Mouse (Mus musculus) gastrocnemius, postnatal 10 days (tissue): ENCODE results near the gene Tanc2. TPM values are rescaled to one million over a fixed set of nuclear protein-coding genes. Genes with fewer than 3 reads are reported as not detected.

ENCODE experiments used
- DNase-seq: peaks from one replicate; pipeline ENCODE4 v3.0.0; 2021; ENCODE audit warnings: mixed read lengths
- total RNA-seq, 2 experiments: library from RNA; stranded (reverse); gene quantifications; 2 replicates each; pipeline ENCODE4 v1.2.3; 2021

Gene Tanc2
- total RNA-seq, 2 experiments from 2014 or later, result 31.7 to 38.8 TPM

GRCm38 (mm10) chr11:105922769-105923663 lies 333.2 kb downstream of the Tanc2 start:
- no peak for DNase-seq

DNA sequence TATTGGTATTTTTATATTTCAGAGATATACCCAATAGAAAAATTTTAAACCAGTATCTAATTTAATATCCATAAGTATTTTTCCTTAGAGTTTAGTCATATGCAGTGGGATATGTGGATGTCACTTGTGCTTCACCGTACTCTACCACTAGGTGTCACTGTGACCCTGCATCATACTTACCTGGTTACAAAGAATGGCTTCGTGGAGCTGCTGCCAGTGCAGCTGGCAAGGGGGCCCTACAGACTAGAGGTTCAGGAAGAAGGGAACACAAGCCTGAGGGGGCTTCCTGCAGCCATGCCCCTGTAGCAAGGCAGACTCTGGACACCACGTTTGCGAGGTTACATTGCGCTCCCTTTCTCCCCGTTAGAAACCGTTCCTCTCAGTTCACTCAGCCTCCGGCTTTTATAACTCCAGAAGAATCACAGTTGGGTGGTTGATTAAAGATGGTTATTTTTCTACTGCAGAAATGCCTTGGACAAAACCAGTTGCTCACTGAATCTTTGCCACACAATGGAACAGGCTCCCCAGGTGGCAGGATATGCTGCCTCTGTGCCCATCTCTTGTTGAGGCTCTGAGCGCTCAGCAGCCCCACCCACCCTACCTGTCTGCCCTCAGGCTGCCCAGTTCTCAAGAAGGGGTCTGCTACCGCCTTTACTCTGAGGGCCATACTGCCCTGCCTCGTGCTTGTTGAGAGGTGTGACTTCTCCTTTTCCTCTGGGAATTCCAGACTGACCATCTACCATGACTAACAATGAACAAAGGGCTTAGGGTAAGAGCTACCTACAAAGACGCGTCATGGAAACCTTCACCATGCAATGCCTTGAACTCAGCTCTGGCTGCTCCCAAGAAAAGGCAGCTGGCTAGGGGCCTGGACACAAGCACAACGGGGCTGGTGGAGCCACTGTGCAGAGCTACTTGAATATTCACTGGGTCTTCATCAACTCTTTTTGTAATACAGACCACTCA lies 337.6 kb downstream of the Tanc2 start:
- DNase-seq, result peak; percentile 66

DNA sequence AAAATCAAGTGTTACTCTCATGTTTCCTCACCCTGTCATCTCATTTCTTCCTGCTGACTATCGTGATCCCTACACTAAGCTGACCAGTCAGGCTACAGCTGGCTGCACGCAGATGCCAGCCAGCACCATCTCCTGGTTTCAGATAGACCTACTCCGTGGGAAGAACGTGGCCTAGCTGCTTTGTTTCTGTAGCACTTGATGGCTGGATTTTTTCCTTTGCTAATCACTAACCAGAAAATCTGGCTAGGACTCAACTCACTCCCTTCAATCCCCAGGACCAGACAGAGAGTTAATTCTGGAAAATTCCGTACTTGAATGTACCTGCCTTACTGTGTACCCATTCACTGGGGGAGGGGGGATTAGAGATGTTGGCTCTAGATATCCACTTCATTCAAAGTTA lies 338.4 kb downstream of the Tanc2 start:
- no peak for DNase-seq

GRCm38 (mm10) chr11:105931380-105931779 lies 341.6 kb downstream of the Tanc2 start:
- no peak for DNase-seq

DNA sequence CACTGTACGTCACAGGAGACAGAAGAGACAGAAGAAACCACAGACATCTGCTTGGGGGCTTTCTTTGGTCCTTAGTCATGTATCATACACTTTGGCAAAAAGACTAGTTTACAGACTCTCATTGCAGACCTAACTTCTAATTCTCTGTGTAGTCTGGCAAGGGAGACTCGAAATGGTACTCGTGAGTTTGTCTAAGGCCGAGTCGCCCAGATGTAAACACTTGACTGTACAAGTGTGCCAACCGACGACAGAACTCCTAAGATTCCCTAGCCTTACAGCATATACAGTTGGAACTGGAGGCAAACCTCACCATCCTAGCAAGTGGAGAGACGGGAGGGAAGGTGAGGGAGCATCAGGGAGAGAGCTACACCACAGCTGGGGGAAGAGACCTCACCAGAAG lies 344.0 kb downstream of the Tanc2 start:
- DNase-seq, result no peak

DNA sequence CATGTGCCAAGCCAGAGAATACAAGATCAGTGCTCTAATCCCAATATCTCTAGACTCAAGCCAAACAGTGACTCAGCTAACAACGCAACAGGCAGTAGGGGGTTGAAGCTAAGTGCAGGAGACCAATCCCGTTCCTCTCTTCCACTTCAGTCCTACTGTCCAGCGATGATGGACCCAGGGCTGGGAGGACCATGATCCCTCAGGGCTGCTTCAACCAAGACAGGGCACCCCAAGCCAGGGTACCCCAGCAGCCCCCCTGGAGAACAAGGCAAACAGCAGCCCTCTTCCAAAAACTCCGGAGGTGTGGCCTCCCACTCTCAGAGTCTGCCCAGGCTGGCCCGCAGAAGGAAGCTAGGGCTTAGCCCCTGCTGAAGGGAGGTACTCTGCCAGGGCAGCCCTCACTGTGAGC lies 344.5 kb downstream of the Tanc2 start:
- no peak for DNase-seq

- DNase-seq, result no peak
Observed at GRCm38 (mm10) chr11:105934816-105935215, 345.0 kb downstream of the Tanc2 start.

DNA sequence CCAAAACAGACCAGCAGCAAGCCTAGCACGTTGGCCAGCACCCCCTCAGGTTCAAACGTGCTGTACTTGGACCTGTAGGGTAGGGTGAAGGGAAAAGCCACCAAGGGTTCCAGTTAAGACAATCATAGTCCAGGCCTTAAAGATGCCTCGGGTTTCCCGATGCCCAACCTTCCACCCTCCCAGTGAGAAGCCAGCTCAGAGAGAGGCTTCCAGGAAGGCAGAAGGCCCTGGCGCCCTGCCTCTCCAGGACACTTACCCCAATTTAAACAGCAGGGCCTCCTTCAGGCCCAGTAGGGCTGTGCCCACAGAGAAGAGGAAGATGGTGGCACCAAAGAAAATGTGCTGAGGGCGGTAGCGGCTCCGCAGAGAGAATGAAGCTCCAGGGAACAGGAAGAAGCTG lies 345.7 kb downstream of the Tanc2 start:
- no peak for DNase-seq

GRCm38 (mm10) chr11:105936200-105936599 lies 346.4 kb downstream of the Tanc2 start:
- DNase-seq, result peak; percentile 89

GRCm38 (mm10) chr11:105936974-105937373 lies 347.2 kb downstream of the Tanc2 start:
- no peak for DNase-seq

DNA sequence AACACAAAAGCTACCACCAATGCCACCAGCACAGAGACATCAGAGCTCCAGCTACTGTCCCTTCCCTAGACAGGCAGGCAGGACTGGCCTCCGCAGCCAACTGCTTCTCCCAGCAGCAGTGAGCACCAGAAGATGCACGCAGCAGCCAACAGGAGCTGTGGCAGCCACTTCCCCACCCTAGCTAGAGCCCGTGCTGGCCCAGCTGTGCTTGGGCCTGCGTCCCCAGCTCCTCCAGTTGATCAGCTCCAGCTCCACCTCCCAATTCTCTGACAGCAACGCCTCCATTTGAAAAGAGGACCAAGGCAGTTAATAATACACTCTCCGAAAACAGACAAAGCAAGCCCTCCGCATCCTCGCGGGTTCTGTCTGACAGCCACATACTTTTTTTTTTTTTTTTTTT lies 349.0 kb downstream of the Tanc2 start:
- no peak for DNase-seq

GRCm38 (mm10) chr11:105941973-105942372 lies 352.2 kb downstream of the Tanc2 start:
- no peak for DNase-seq

- peak; percentile 50 for DNase-seq
Observed at GRCm38 (mm10) chr11:105943133-105944102, 353.6 kb downstream of the Tanc2 start.

- peak; percentile 51 for DNase-seq
Observed at GRCm38 (mm10) chr11:105944126-105944621, 354.4 kb downstream of the Tanc2 start.

- no peak for DNase-seq
Observed at GRCm38 (mm10) chr11:105944770-105945672, 355.2 kb downstream of the Tanc2 start.

DNA sequence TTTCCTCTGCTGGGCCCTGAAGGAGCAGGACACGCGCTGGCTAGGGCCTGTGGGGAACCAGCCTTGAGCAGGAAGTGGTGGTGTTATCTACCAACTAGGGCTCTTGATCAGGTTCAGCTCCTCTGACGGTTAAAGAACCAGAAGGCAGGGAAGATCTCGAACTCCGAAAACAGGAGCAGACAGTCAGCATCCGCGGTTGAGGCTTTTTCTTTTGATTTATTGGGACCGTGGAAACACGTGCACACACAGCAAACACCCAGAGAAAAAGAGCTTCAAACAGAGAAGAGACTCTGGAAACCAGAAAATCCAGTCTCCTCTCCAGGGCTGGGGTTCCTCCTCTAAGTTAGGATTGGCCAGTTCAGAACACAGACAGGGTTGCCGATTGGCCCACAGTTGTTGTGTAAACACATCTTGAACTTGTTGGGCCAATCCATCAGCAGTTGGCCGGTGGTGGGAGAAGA lies 356.9 kb downstream of the Tanc2 start:
- no peak for DNase-seq

- no peak for DNase-seq
Observed at GRCm38 (mm10) chr11:105948255-105948654, 358.5 kb downstream of the Tanc2 start.

DNA sequence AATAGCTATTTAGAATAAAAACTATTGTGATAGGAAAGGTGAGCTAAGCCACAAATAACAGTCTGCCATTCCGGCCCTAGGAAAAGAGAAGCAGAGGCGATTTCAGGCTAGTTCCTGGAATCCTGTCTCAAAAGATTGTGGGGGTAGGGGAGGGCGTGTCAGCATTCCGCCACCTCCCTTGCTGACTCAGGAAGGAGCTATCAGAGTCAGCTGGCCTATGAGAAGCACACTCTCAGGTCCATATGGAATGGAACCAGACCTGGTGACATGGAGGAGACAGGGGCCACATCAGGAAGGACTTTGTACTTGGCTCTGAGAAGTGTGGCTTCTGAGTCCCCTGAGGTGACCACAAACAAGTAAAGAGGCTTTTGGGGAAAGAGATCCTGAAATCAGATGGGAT lies 360.7 kb downstream of the Tanc2 start:
- DNase-seq, result no peak

DNA sequence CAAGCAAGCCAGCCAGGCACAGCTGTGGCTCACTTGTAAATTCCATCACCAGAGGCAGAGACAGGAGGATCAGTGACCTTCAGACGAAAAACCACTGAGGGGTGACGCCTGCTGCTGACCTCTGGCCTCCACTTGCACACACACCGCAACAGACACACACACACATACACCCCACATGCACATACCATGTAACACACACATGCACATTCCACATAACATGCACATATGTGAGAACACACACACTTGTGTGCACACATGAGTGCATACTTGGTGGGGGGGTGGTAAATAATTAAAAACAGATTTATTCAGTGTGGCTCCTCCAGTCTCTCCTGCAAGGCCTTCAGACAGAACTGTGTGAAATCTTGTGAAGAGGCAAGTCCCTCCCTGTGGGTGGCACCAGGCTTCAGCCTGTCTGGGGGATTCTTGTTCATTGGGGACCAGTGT lies 361.8 kb downstream of the Tanc2 start:
- DNase-seq, result no peak

DNA sequence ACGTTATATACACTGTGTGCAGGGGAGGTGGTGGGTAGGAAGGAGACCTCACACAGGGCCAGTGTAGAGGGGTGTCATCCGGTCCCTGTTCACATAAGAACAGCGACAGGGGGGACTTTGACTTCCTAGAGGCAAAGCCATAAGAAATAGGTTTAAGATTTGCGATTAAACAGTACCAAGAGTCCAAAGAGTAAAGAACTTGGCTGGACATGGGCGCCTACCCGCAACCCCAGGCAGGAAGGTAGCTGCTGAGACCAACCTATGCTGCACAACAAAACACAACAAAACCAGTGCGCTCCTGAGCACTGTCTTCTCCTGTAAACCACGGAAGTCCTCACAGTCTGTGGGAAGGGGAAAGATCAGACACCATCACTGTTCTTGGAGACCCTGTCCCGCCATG lies 362.3 kb downstream of the Tanc2 start:
- DNase-seq, result no peak
